11 mouse cellular contexts compared by ENCODE assay signal in genomic region chr10:25415188-25415717, GRCm38 (mm10). TPM values are rescaled to one million over a fixed set of nuclear protein-coding genes. Genes with fewer than 3 reads are reported as not detected.
DNase-seq lines count a peak whose midpoint lies in the region; ATAC-seq lines count a peak whose summit lies in the region.
"Had no signal": no experiment of that assay in that cellular context is flagged by ENCODE, and none has a peak within 500 bp of the region (broad histone marks: within the 10 kb centered on the region; RNA-seq: fewer than 3 reads in every experiment).

No protein-coding gene starts in this region.

- peak; percentile 11 for DNase-seq in embryo, embryonic 10.5 days (ENCODE audit: low spot score)
- no peak for DNase-seq in embryo, embryonic 10 days (ENCODE audit: low spot score)
- peak; percentile 63 for DNase-seq in A20 (ENCODE audit: low read depth, low spot score)
- DNase-seq in c-Kit-positive CD71-negative TER-119-negative erythroid progenitor cells, embryonic 14.5 days (ENCODE audit: low read depth) = peak; percentile 23
- no peak for DNase-seq in cerebellum, adult 9-10 months
- DNase-seq in gastrocnemius, postnatal 25 days = no peak
- DNase-seq in layer of hippocampus, postnatal 25 days (ENCODE audit: extremely low spot score in 1 of 2, low spot score in 1 of 2) = no peak
- DNase-seq: gastrocnemius, postnatal 10 days; layer of hippocampus, adult 9-11 months had no signal

- peak; percentile 92 for ATAC-seq in megakaryocyte progenitor cell, adult 5-6 weeks (replicated peaks; ENCODE audit: poor library complexity)
- ATAC-seq: midbrain, embryonic 16.5 days had no signal

RNA-seq across cellular contexts. Expression of gene Epb41l2, which starts 55.7 kb away (rescaled TPM):
- total RNA-seq in megakaryocyte progenitor cell, adult 5-6 weeks (2015) = 16.5 and 28.2 TPM in 2 replicates
- 19.1 and 24.6 TPM in 2 replicates for total RNA-seq in megakaryocyte progenitor cell, adult 5-6 weeks (2017)
- total RNA-seq in gastrocnemius, postnatal 25 days (2021) = 10 to 100 TPM; 34.5 to 41.4 TPM
- 100 to 1,000 TPM in 1 of 2 experiments, 10 to 100 TPM in 1; 89.8 to 118 TPM for total RNA-seq in layer of hippocampus, postnatal 25 days (2021)

Comparison
In these comparisons a context has a peak if more than half of its experiments do, and no peak if none do; other contexts are left out.
1. DNase-seq: peak in embryo, embryonic 10.5 days (single experiment), A20 (single experiment) and c-Kit-positive CD71-negative TER-119-negative erythroid progenitor cells, embryonic 14.5 days (single experiment); none in embryo, embryonic 10 days (single experiment), cerebellum, adult 9-10 months (single experiment), gastrocnemius, postnatal 25 days (single experiment) and layer of hippocampus, postnatal 25 days (0 of 2).